Mouse (Mus musculus): ENCODE results near the gene Gm48552. TPM values are rescaled to one million over a fixed set of nuclear protein-coding genes. Genes with fewer than 3 reads are reported as not detected.

The Gm48552 gene
- total RNA-seq, 2 experiments from 2014 or later: 5.6 TPM; not detected in 1

GRCm38 (mm10) chr10:81358841-81359240, 30.0 kb upstream of the Gm48552 start:
- no peak for ATAC-seq (replicated peaks; ENCODE audit: low FRiP score, poor library complexity, severe bottlenecking)

- ATAC-seq (replicated peaks; ENCODE audit: low FRiP score, poor library complexity, severe bottlenecking): no peak
Observed at GRCm38 (mm10) chr10:81360721-81361120, 28.1 kb upstream of the Gm48552 start.

GRCm38 (mm10) chr10:81362336-81362949, 26.4 kb upstream of the Gm48552 start:
- ATAC-seq (replicated peaks; ENCODE audit: low FRiP score, poor library complexity, severe bottlenecking): peak; percentile 60

GRCm38 (mm10) chr10:81363436-81364346, 25.1 kb upstream of the Gm48552 start:
- ATAC-seq (replicated peaks; ENCODE audit: low FRiP score, poor library complexity, severe bottlenecking): no peak

- ATAC-seq (replicated peaks; ENCODE audit: low FRiP score, poor library complexity, severe bottlenecking): no peak
Observed at GRCm38 (mm10) chr10:81364666-81365065, 24.1 kb upstream of the Gm48552 start.

- peak; percentile 2; the same call in 1 of the 2 replicates for ATAC-seq (replicated peaks; ENCODE audit: low FRiP score, poor library complexity, severe bottlenecking)
Observed at GRCm38 (mm10) chr10:81365073-81365472, 23.7 kb upstream of the Gm48552 start.

- ATAC-seq (replicated peaks; ENCODE audit: low FRiP score, poor library complexity, severe bottlenecking): peak; percentile 2; the same call in 1 of the 2 replicates
Observed at GRCm38 (mm10) chr10:81365672-81366476, 22.9 kb upstream of the Gm48552 start, which contains the start of gene 4930404N11Rik. TSS of gene 4930404N11Rik (minus strand) at chr10:81365816.

GRCm38 (mm10) chr10:81366477-81367206, 22.2 kb upstream of the Gm48552 start:
- 0 out of 2 replicates have a peak, but pooled peaks have one; percentile 0 for ATAC-seq (replicated peaks; ENCODE audit: low FRiP score, poor library complexity, severe bottlenecking)

- ATAC-seq (replicated peaks; ENCODE audit: low FRiP score, poor library complexity, severe bottlenecking): no peak
Observed at GRCm38 (mm10) chr10:81367207-81367495, 21.7 kb upstream of the Gm48552 start.

GRCm38 (mm10) chr10:81375322-81375721, 13.5 kb upstream of the Gm48552 start:
- no peak for ATAC-seq (replicated peaks; ENCODE audit: low FRiP score, poor library complexity, severe bottlenecking)

- peak; percentile 18 for ATAC-seq (replicated peaks; ENCODE audit: low FRiP score, poor library complexity, severe bottlenecking)
Observed at GRCm38 (mm10) chr10:81376561-81377361, 12.0 kb upstream of the Gm48552 start.

- ATAC-seq (replicated peaks; ENCODE audit: low FRiP score, poor library complexity, severe bottlenecking): no peak
Observed at GRCm38 (mm10) chr10:81377362-81377664, 11.5 kb upstream of the Gm48552 start.

- ATAC-seq (replicated peaks; ENCODE audit: low FRiP score, poor library complexity, severe bottlenecking): no peak
Observed at GRCm38 (mm10) chr10:81377793-81378552, 10.8 kb upstream of the Gm48552 start, which contains the start of gene Fzr1. TSS of gene Fzr1 (minus strand) at chr10:81378516.

- peak; percentile 61 for ATAC-seq (replicated peaks; ENCODE audit: low FRiP score, poor library complexity, severe bottlenecking)
Observed at GRCm38 (mm10) chr10:81378553-81379182, 10.1 kb upstream of the Gm48552 start.

GRCm38 (mm10) chr10:81379183-81379553, 9.6 kb upstream of the Gm48552 start:
- ATAC-seq (replicated peaks; ENCODE audit: low FRiP score, poor library complexity, severe bottlenecking): no peak

GRCm38 (mm10) chr10:81379809-81380378, 8.9 kb upstream of the Gm48552 start:
- no peak for ATAC-seq (replicated peaks; ENCODE audit: low FRiP score, poor library complexity, severe bottlenecking)

GRCm38 (mm10) chr10:81382039-81382438, 6.8 kb upstream of the Gm48552 start:
- peak; percentile 54 for ATAC-seq (replicated peaks; ENCODE audit: low FRiP score, poor library complexity, severe bottlenecking)

Data from erythroblast, adult 5-6 weeks (primary cell).